Mouse (Mus musculus) cortical plate, adult 2 months (tissue): ENCODE data around the gene Aktip. TPM values are rescaled to one million over a fixed set of nuclear protein-coding genes. Genes with fewer than 3 reads are reported as not detected.
A peak's percentile ranks its signal among the peaks of the same experiment; 100 is the strongest.

Source experiments
- H3K27ac ChIP-seq: fragments of 200-500 bp; 2 replicates; pipeline ENCODE4 v1.5.1; 2012; ENCODE audit warnings: low read length, control low read depth, inconsistent platforms; ENCODE audit not compliant: insufficient read depth
- H3K4me1 ChIP-seq: fragments of 200-500 bp; 2 replicates; pipeline ENCODE4 v1.6.1; 2011; ENCODE audit warnings: low read length; ENCODE audit not compliant: control insufficient read depth, insufficient read depth
- H3K4me3 ChIP-seq: fragments of 200-500 bp; 2 replicates; pipeline ENCODE4 v1.5.1; 2011; ENCODE audit warnings: mild to moderate bottlenecking, low read length, control low read depth; ENCODE audit not compliant: insufficient read depth
- CTCF ChIP-seq: fragments of 200-500 bp; IDR thresholded peaks from 2 replicates; pipeline ENCODE4 v1.5.1; 2011; ENCODE audit warnings: mild to moderate bottlenecking, control low read depth, low read length; ENCODE audit not compliant: insufficient read depth; ENCODE audit errors: extremely low read depth
- POLR2A ChIP-seq: fragments of 200-500 bp; IDR thresholded peaks from 2 replicates; pipeline ENCODE4 v1.6.1; 2011; ENCODE audit warnings: mild to moderate bottlenecking, low read length, control low read depth; ENCODE audit not compliant: insufficient read depth; ENCODE audit errors: extremely low read depth
- polyA plus RNA-seq: library from polyadenylated mRNA; depleted of rRNA; stranded (reverse); fragments of >200 nt; gene quantifications from 2 replicates; pipeline ENCODE4 v1.2.3, GENCODE M21; 2012; rRNA removed

Aktip gene
- polyA plus RNA-seq = 113 and 120 TPM in 2 replicates

DNA sequence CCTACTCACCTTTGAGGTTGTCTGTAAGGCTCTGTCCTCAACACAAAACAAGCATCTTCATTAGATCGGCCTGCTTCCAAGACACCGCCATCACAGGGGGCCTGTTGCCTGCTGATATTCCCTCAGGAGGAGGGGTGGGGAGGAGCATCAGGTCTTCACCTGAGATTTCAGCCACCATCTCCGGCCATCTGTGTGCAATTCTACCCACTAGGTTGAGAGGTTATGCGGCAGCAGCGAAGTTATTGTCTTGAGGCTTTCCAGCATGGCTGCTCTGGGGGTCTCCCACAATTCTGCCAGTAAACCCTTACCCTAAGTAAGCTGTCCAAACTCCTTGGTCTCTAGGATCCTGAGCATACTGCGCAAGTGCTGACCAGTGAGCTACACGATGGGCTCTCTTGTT is at the start of gene Aktip:
Aktip (minus strand) TSS at position 101 of the 400 bp plus-strand sequence.
- Histone ChIP-seq H3K4me3 (no peak within 1 kb of the TSS), H3K4me1 (no peaks in the 10 kb centered on the region), H3K27ac (no peak within 1 kb of the TSS)
- no peak for TF ChIP-seq POLR2A
- no peak for TF ChIP-seq CTCF

DNA sequence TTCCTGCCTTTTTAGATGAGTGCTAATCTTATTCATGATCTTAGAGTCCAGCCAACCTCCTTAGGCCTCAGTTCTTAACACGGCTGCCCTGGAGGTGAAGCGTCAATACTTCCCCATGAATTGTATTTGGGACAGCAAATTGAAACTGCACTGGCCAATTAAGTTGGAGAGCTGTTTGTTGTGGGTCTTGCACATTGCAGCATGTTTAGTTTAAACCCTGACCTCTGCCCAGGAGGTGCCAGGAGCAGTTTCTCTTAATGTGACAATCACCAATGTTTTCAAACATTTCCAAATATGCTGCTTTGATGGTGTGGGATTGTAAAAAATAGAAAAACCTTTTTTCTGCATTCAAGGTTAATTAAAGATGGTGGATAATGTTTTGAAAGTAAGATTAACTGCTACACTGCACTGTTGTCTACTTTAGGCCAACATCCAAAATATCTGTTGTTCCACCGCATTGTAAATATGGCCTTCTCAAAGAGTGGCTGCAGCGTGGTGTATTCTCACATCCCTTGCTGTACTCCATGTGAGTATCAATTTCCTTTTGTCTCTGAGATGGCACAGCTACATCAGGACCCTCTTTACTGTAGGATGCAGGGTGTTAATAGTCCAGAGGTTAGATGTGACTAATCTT is 46.2 kb upstream of the Aktip start:
- H3K4me1 ChIP-seq = no peaks in the 10 kb centered on the region
- TF ChIP-seq POLR2A = no peak
- no peak for TF ChIP-seq CTCF
- no peak overlapping the region for H3K27ac ChIP-seq

DNA sequence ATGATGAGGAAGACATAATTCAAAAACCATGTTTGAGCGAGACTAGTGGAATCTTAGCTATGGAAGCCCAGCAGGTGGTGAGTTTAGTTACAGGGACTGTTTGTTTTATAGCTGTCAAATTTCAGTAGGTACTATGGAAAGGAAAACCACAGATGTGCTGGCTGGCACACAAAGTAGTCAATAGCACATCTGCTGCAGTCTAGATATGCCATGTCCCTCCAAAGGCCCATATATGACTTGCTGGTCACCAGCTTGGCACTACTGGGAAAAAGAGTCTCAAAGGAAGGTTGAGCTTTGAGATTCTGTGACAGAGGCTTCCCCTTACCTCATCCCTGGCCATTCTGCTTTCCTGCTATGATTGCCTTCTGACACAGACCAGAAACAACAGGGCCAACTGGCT is 42.9 kb upstream of the Aktip start:
- Histone ChIP-seq H3K4me3 (no peak overlapping the region), H3K4me1 (no peaks in the 10 kb centered on the region), H3K27ac (no peak overlapping the region)
- no peak for TF ChIP-seq POLR2A
- TF ChIP-seq CTCF = no peak

More for the DNA sequence above, 46.2 kb upstream of the Aktip start:
- H3K4me3 ChIP-seq = no peak overlapping the region

DNA sequence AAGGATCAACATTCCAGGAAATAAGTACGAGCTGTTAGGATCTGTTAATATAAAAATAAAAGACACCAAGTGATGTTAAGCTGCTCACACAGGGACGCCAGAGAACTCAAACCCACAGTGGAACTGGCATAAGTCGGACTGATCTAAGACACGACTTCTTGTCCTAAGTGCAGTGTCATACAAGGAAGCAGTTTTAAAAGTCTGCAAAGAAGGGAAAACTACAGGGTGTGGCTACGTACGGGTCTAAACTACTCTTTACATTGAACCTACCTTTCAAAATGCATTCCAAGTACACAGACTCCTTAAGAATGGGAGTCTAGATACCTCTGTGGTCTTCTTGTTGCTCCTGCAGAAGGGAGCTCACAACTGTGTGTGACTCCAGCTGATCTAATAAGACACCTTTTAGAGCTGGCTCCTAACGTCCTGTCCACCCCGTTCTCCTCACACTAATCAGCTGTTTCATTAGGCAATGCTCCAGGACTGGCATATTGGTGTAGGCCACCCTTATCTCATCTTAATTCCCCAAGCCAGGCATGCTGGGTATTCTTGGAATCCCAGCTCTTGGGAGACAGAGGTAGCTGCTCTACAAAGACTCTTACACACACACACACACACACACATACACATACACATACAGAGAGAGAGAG is 42.2 kb upstream of the Aktip start:
- no peak for TF ChIP-seq CTCF
- H3K4me1 ChIP-seq = no peaks in the 10 kb centered on the region
- H3K4me3 ChIP-seq = no peak overlapping the region
- no peak overlapping the region for H3K27ac ChIP-seq

DNA sequence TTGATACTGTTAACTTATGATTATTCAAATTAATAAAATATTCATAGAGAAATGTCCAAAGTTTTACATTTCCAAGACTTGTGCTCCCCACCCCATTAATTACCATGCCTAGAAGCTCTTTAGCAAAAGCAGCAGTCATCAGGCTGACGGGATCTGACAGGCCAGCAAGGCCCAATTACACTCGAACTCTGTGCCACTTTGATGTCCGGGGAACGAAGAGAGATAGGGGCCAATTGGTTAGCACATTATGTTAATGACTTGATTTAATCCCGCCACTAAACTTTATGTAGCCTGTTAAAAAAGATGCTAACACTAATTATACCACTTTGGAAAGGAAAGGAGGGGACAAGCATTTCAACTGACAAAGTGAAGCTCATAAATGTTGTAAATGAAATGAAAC is 41.6 kb upstream of the Aktip start:
- no peak for TF ChIP-seq POLR2A
- Histone ChIP-seq H3K4me1 (no peaks in the 10 kb centered on the region), H3K27ac (no peak overlapping the region), H3K4me3 (no peak overlapping the region)

DNA sequence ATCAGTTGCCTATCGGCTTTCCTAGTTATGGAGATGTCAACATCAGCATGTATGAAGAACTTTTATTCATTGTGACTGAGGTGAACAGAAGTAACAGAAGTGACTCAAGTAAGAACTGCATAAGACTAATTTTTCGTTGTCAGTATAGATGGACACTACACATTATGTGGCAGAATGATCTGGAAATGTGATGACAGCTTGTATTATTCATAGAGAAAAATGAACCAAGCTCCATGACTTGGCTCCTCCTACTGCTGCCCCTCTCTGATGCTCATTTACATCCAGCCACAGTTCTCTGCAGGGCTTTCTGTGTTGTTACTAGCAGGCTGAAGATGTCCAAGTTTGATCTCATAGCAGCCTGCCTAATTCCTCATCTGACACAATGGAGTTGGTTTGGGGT is 37.4 kb upstream of the Aktip start:
- Histone ChIP-seq H3K4me1 (no peaks in the 10 kb centered on the region), H3K27ac (no peak overlapping the region), H3K4me3 (no peak overlapping the region)
- TF ChIP-seq CTCF = no peak

DNA sequence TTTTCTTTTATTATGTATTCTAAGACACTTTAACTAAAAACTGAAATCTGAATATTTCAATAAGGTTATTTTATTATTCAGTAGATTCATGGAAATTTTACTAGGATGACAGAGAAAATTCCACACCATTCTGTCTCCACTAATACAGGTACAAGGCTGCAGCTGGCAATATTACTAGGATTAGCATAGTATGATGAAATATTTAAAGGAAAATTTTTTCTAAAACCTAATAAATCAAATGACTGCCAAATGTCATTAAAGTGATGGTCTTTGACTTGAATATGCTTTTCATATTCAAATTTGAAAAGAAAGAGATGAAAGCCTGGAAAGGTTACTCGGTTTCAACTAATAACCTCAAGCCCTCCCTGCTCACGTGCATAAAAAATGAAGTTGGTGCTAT is 34.3 kb upstream of the Aktip start:
- H3K27ac ChIP-seq = no peak overlapping the region
- TF ChIP-seq CTCF = no peak
- no peak for TF ChIP-seq POLR2A
- H3K4me3 ChIP-seq = no peak overlapping the region
- no peaks in the 10 kb centered on the region for H3K4me1 ChIP-seq

DNA sequence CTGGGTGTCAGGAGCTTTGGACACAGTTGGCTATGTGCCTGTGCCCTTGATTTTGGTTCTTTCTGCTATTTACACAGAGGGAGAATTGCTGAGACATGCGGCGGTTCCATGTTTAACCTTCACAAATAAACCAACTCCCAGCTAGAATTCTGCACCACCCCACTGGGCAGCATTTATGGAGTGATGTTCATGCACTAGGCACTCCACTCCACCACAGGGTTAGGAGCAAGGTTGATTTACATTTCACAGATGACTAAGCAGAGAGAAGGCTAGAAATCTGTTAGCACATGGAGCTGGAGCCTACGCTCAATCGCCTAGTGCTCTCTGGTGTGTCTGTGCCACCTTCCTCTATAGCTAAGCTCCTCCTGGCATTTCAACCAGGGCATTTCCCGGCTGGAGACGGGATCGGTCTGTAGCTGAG is 27.7 kb upstream of the Aktip start:
- H3K4me3 ChIP-seq = no peak overlapping the region
- TF ChIP-seq CTCF (no peak), POLR2A (no peak)
- no peaks in the 10 kb centered on the region for H3K4me1 ChIP-seq
- no peak overlapping the region for H3K27ac ChIP-seq

DNA sequence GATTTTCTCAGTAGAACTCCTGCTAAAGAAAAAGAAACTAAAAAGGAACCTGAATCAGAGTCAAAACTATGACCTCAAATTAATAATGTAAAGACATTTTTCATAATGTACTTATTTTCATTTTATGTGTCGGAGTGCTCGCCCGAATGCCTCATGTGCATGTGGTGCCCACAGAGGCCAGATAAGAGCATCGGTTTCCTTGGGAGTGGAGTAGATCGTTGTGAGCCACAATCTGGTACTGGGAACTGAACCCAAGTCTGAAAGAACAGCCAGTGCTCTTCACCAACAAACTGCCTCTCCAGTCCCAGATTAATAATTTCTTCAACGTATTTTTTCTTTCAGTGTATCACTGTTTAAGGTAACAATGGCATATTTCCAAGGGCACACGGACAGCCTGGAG is 24.5 kb upstream of the Aktip start:
- TF ChIP-seq POLR2A (no peak), CTCF (no peak)
- no peak overlapping the region for H3K4me3 ChIP-seq
- no peak overlapping the region for H3K27ac ChIP-seq
- no peaks in the 10 kb centered on the region for H3K4me1 ChIP-seq

DNA sequence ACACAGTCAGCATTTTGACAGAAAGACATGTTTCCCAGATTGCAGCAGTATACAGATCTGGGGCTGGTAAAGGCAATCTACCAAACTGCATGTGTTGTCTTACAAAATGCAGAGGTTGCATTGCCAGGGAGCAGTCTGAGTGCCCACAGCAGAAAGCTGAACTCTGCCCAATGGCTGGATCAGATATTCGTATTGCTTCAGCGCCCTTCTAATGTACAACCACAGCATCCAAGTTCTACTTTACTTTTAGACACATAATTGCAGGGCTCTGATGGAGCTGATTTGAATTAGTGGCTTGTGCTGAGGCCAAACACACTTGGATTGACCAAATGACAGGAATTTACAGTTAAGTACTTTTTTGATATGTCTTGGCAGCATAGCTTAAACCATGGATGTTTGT is 22.1 kb upstream of the Aktip start:
- Histone ChIP-seq H3K27ac (no peak overlapping the region), H3K4me1 (peaks cover 2% of the 10 kb centered on the region; the same call in 1 of the 2 replicates), H3K4me3 (no peak overlapping the region)
- TF ChIP-seq CTCF = no peak
- TF ChIP-seq POLR2A = no peak

DNA sequence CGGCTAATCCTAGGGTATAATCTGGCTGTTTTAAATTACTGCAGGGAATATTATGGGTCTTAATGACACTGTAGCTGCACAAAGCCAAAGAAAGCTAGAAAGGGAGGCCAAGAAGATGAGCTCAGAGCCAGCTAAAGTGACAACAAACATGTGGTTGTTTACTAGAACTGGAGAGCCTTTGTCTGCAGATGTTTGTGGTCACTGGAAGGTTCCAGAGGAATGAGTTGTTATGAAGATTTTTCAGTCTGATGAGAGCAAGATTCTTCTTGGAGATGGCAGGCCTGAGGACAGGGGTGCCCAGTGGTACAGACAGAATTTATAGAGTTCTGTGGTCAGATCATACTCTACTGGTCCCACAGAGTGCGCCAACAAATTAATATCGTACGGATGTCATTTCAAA is 18.5 kb upstream of the Aktip start:
- TF ChIP-seq CTCF = no peak
- TF ChIP-seq POLR2A = no peak
- Histone ChIP-seq H3K4me3 (no peak overlapping the region), H3K27ac (peak overlapping the region; percentile 13; the same call in 1 of the 2 replicates), H3K4me1 (peaks cover 4% of the 10 kb centered on the region; the same call in 1 of the 2 replicates)
